Mouse (Mus musculus): Measurements from ENCODE around the gene 4930524B15Rik.

GRCm38 (mm10) chr11:31974826-31975225 is 9.4 kb downstream of the 4930524B15Rik start:
- TF ChIP-seq CTCF (IDR thresholded peaks at IDR 0.05; ENCODE audit: low read depth, low read length) (no peak), POLR2AphosphoS5 (IDR thresholded peaks at IDR 0.05; ENCODE audit: insufficient replicate concordance, low read depth, low read length) (no peak)

Measured in G1E (cell line).